7 mouse cellular contexts compared by ENCODE assay signal in genomic region chr14:120881054-120881453, GRCm38 (mm10).
"Had no signal": no experiment of that assay in that cellular context is flagged by ENCODE, and none has a peak within 500 bp of the region (broad histone marks: within the 10 kb centered on the region; RNA-seq: fewer than 3 reads in every experiment).

No protein-coding gene starts in this region.

- DNase-seq: kidney, postnatal 36 days; liver; liver, embryonic 13.5 days; liver, postnatal 0 days; retina, postnatal 1 day; right cerebral cortex, postnatal 14 days; thymus, postnatal 36 days had no signal
